Mouse (Mus musculus) bone marrow, adult 2 months (tissue): Measurements from ENCODE around the gene Rgl2.

Source experiments
- CTCF ChIP-seq: fragments of 200-500 bp; IDR thresholded peaks from 2 replicates; pipeline ENCODE4 v1.5.1; 2011; ENCODE audit warnings: low read length, control low read depth; ENCODE audit not compliant: control insufficient read depth, insufficient read depth
- POLR2A ChIP-seq: fragments of 200-500 bp; IDR thresholded peaks from 2 replicates; pipeline ENCODE4 v1.6.1; 2011; ENCODE audit warnings: low read depth, mild to moderate bottlenecking, control low read depth, low read length, borderline replicate concordance; ENCODE audit not compliant: control insufficient read depth

DNA sequence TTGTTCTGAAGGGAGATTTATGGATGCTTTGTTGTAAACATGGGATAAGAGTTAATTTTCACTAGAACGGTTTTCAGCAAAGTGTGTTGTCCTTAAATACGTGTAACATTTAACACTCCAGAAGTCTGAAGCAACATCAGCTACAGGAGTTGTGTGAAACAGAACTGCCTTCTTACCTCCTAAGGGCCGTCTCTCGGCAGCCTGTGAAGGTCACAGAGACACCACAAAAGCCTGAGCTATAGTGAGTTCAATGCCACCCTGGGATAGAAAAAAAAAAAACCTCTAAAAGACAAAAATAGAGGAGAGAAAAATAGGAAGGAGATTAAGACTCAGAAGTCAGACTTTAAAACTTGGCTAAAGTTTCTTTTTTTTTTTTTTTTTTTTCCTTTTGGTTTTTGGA lies 27.3 kb upstream of the Rgl2 start:
- TF ChIP-seq CTCF (no peak), POLR2A (no peak)
